Mouse (Mus musculus): ENCODE measurements around the gene Atp6v0b.

The Atp6v0b gene

GRCm38 (mm10) chr4:117871787-117872186, 15.3 kb downstream of the Atp6v0b start:
- DNase-seq (ENCODE audit: low spot score): no peak

- no peak for DNase-seq (ENCODE audit: low spot score)
Measured at GRCm38 (mm10) chr4:117870437-117870836, 16.7 kb downstream of the Atp6v0b start.

GRCm38 (mm10) chr4:117869317-117869716, 17.8 kb downstream of the Atp6v0b start:
- DNase-seq (ENCODE audit: low spot score): no peak

- no peak for DNase-seq (ENCODE audit: low spot score)
Measured at GRCm38 (mm10) chr4:117867823-117868222, 19.3 kb downstream of the Atp6v0b start.

GRCm38 (mm10) chr4:117867000-117867399, 20.1 kb downstream of the Atp6v0b start:
- no peak for DNase-seq (ENCODE audit: low spot score)

- peak; percentile 83 for DNase-seq (ENCODE audit: low spot score)
Measured at GRCm38 (mm10) chr4:117866083-117866482, 21.1 kb downstream of the Atp6v0b start.

- DNase-seq (ENCODE audit: low spot score): no peak
Measured at GRCm38 (mm10) chr4:117862823-117863222, 24.3 kb downstream of the Atp6v0b start.

GRCm38 (mm10) chr4:117860570-117860969, 26.6 kb downstream of the Atp6v0b start:
- DNase-seq (ENCODE audit: low spot score): no peak

GRCm38 (mm10) chr4:117858794-117859193, 28.3 kb downstream of the Atp6v0b start:
- DNase-seq (ENCODE audit: low spot score): no peak

- DNase-seq (ENCODE audit: low spot score): no peak
Measured at GRCm38 (mm10) chr4:117855146-117855545, 32.0 kb downstream of the Atp6v0b start.

- no peak for DNase-seq (ENCODE audit: low spot score)
Measured at GRCm38 (mm10) chr4:117852152-117852868, 34.8 kb downstream of the Atp6v0b start.

GRCm38 (mm10) chr4:117850871-117851270, 36.3 kb downstream of the Atp6v0b start:
- no peak for DNase-seq (ENCODE audit: low spot score)

- no peak for DNase-seq (ENCODE audit: low spot score)
Measured at GRCm38 (mm10) chr4:117850176-117850575, 37.0 kb downstream of the Atp6v0b start.

GRCm38 (mm10) chr4:117849506-117849905, 37.6 kb downstream of the Atp6v0b start:
- no peak for DNase-seq (ENCODE audit: low spot score)

- no peak for DNase-seq (ENCODE audit: low spot score)
Measured at GRCm38 (mm10) chr4:117849063-117849462, 38.1 kb downstream of the Atp6v0b start.

- DNase-seq (ENCODE audit: low spot score): no peak
Measured at GRCm38 (mm10) chr4:117847011-117847410, 40.1 kb downstream of the Atp6v0b start.

- no peak for DNase-seq (ENCODE audit: low spot score)
Measured at GRCm38 (mm10) chr4:117846261-117846660, 40.9 kb downstream of the Atp6v0b start.

GRCm38 (mm10) chr4:117845316-117845715, 41.8 kb downstream of the Atp6v0b start:
- no peak for DNase-seq (ENCODE audit: low spot score)

- no peak for DNase-seq (ENCODE audit: low spot score)
Measured at GRCm38 (mm10) chr4:117844467-117844866, 42.7 kb downstream of the Atp6v0b start.

GRCm38 (mm10) chr4:117843101-117843500, 44.0 kb downstream of the Atp6v0b start:
- DNase-seq (ENCODE audit: low spot score): no peak

- DNase-seq (ENCODE audit: low spot score): no peak
Measured at GRCm38 (mm10) chr4:117841566-117841965, 45.6 kb downstream of the Atp6v0b start.

GRCm38 (mm10) chr4:117840821-117841220, 46.3 kb downstream of the Atp6v0b start:
- no peak for DNase-seq (ENCODE audit: low spot score)

- no peak for DNase-seq (ENCODE audit: low spot score)
Measured at GRCm38 (mm10) chr4:117839366-117839765, 47.8 kb downstream of the Atp6v0b start.

- no peak for DNase-seq (ENCODE audit: low spot score)
Measured at GRCm38 (mm10) chr4:117837271-117837670, 49.9 kb downstream of the Atp6v0b start.
